ENCODE assay signal across 10 mouse cellular contexts in genomic region chr19:21714278-21714883, GRCm38 (mm10).
DNase-seq lines count a peak whose midpoint lies in the region; ATAC-seq and TF ChIP-seq lines count a peak whose summit lies in the region.
"Had no signal": no experiment of that assay in that cellular context is flagged by ENCODE, and none has a peak within 500 bp of the region (broad histone marks: within the 10 kb centered on the region; RNA-seq: fewer than 3 reads in every experiment).

No protein-coding gene starts in this region.

- no peaks in the 10 kb centered on the region for H3K36me3 ChIP-seq in limb, embryonic 12.5 days
- no peaks in the 10 kb centered on the region for H3K36me3 ChIP-seq in limb, embryonic 10.5 days
- no peaks in the 10 kb centered on the region for H3K36me3 ChIP-seq in liver, postnatal 0 days (replicated peaks; ENCODE audit: insufficient read depth, low read length)
- no peaks in the 10 kb centered on the region for H3K36me3 ChIP-seq in intestine, embryonic 16.5 days (ENCODE audit: control insufficient read depth, insufficient read depth, low read length)
- H3K36me3 ChIP-seq: hindbrain, embryonic 15.5 days had no signal

- peaks cover 13% of the 10 kb centered on the region for H3K4me1 ChIP-seq in limb, embryonic 12.5 days (replicated peaks)
- H3K4me1 ChIP-seq in limb, embryonic 10.5 days, result no peaks in the 10 kb centered on the region
- 0 out of 2 replicates have a peak, but pooled peaks cover 2% of the 10 kb centered on the region for H3K4me1 ChIP-seq in liver, postnatal 0 days (ENCODE audit: insufficient read depth)
- H3K4me1 ChIP-seq in intestine, embryonic 16.5 days (ENCODE audit: control insufficient read depth, insufficient read depth, low read length), result no peaks in the 10 kb centered on the region

- no peak for TF ChIP-seq EP300 in liver, postnatal 0 days (IDR thresholded peaks at IDR 0.05; ENCODE audit: low read depth)

- H3K4me2 ChIP-seq in limb, embryonic 12.5 days, result peak overlapping the region; percentile 1; the same call in 1 of the 2 replicates
- peak overlapping the region; percentile 45 for H3K4me2 ChIP-seq in liver, postnatal 0 days (ENCODE audit: low read depth, low read length)
- no peak overlapping the region for H3K4me2 ChIP-seq in intestine, embryonic 16.5 days (ENCODE audit: low read depth, low read length)
- H3K4me2 ChIP-seq: hindbrain, embryonic 15.5 days had no signal

- no peak for DNase-seq in limb, embryonic 10.5 days (ENCODE audit: low spot score)
- peak; percentile 55 for DNase-seq in CD4-positive, CD25-positive, alpha-beta regulatory T cell, adult 2 months (ENCODE audit: low read depth, low spot score)
- peak; percentile 56 for DNase-seq in Muller cell, postnatal 12 days (ENCODE audit: inconsistent ontology term)
- no peak for DNase-seq in liver, postnatal 0 days
- no peak for DNase-seq in testis, postnatal 14 days (ENCODE audit: low spot score)
- DNase-seq in heart, adult 18-20 months, result no peak
- DNase-seq: right cerebral cortex, postnatal 14 days had no signal

- H3K4me3 ChIP-seq in limb, embryonic 12.5 days (replicated peaks), result no peak overlapping the region
- H3K4me3 ChIP-seq in limb, embryonic 10.5 days, result no peak overlapping the region
- peak overlapping the region; percentile 21; the same call in 1 of the 2 replicates for H3K4me3 ChIP-seq in liver, postnatal 0 days (ENCODE audit: low read depth, low read length)
- no peak overlapping the region for H3K4me3 ChIP-seq in intestine, embryonic 16.5 days (ENCODE audit: low read length)
- H3K4me3 ChIP-seq: hindbrain, embryonic 15.5 days had no signal

- no peak overlapping the region for H3K27ac ChIP-seq in limb, embryonic 12.5 days
- H3K27ac ChIP-seq in limb, embryonic 10.5 days, result no peak overlapping the region
- H3K27ac ChIP-seq in liver, postnatal 0 days (ENCODE audit: low read depth), result 0 out of 2 replicates have a peak overlapping the region, but pooled peaks have one; percentile 49
- H3K27ac ChIP-seq in intestine, embryonic 16.5 days (ENCODE audit: low read length), result no peak overlapping the region
- H3K27ac ChIP-seq: hindbrain, embryonic 15.5 days had no signal

- H3K9ac ChIP-seq in limb, embryonic 12.5 days (replicated peaks), result no peak overlapping the region
- H3K9ac ChIP-seq in liver, postnatal 0 days (replicated peaks), result no peak overlapping the region
- no peak overlapping the region for H3K9ac ChIP-seq in intestine, embryonic 16.5 days (ENCODE audit: low read depth, low read length)
- H3K9ac ChIP-seq: hindbrain, embryonic 15.5 days had no signal

- no peak for TF ChIP-seq CTCF in liver, postnatal 0 days (IDR thresholded peaks at IDR 0.05; ENCODE audit: low read depth)

- 57% methylated on average over 10 of the region's 10 CpGs for WGBS in limb, embryonic 12.5 days
- 89% methylated on average over 10 of the region's 10 CpGs for WGBS in limb, embryonic 10.5 days
- WGBS in liver, postnatal 0 days (ENCODE audit: insufficient replicate concordance), result 48% methylated on average over 10 of the region's 10 CpGs
- WGBS in intestine, embryonic 16.5 days, result 77% methylated on average over 10 of the region's 10 CpGs

- no peak for ATAC-seq in limb, embryonic 12.5 days (ENCODE audit: insufficient number of reproducible peaks, insufficient read depth, low FRiP score, low TSS enrichment, low read depth)
- ATAC-seq in liver, postnatal 0 days, result 0 out of 2 replicates have a peak, but pooled peaks have one; percentile 13
- no peak for ATAC-seq in intestine, embryonic 16.5 days

- H3K27me3 ChIP-seq in limb, embryonic 12.5 days, result no peaks in the 10 kb centered on the region
- no peaks in the 10 kb centered on the region for H3K27me3 ChIP-seq in limb, embryonic 10.5 days (ENCODE audit: low read depth, poor library complexity, severe bottlenecking)
- H3K27me3 ChIP-seq in liver, postnatal 0 days (ENCODE audit: insufficient read depth, low read length), result no peaks in the 10 kb centered on the region
- H3K27me3 ChIP-seq in intestine, embryonic 16.5 days (replicated peaks; ENCODE audit: control insufficient read depth, insufficient read depth, low read length), result no peaks in the 10 kb centered on the region
- H3K27me3 ChIP-seq: hindbrain, embryonic 15.5 days had no signal

- no peaks in the 10 kb centered on the region for H3K9me3 ChIP-seq in limb, embryonic 12.5 days
- no peaks in the 10 kb centered on the region for H3K9me3 ChIP-seq in limb, embryonic 10.5 days (replicated peaks)
- no peaks in the 10 kb centered on the region for H3K9me3 ChIP-seq in liver, postnatal 0 days (ENCODE audit: low read length)
- H3K9me3 ChIP-seq in intestine, embryonic 16.5 days (ENCODE audit: control insufficient read depth, low read length), result no peaks in the 10 kb centered on the region
- H3K9me3 ChIP-seq: hindbrain, embryonic 15.5 days had no signal

Comparison
In these comparisons a context has a peak if more than half of its experiments do, and no peak if none do; other contexts are left out.
1. DNase-seq: peak in CD4-positive, CD25-positive, alpha-beta regulatory T cell, adult 2 months (single experiment) and Muller cell, postnatal 12 days (single experiment); none in limb, embryonic 10.5 days (single experiment), liver, postnatal 0 days (single experiment), testis, postnatal 14 days (single experiment) and heart, adult 18-20 months (0 of 2).